Mouse (Mus musculus): Measurements from ENCODE around the gene Grb14.

Gene Grb14

GRCm38 (mm10) chr2:64878275-64878674 is 146.5 kb downstream of the Grb14 start:
- in situ Hi-C loops (cut with MboI, MseI) = no loop called here

Data from regulatory T cell (primary cell).